Mouse (Mus musculus) intestine, postnatal 0 days (tissue): Measurements from ENCODE around the gene Castor2. TPM values are rescaled to one million over a fixed set of nuclear protein-coding genes. Genes with fewer than 3 reads are reported as not detected.

Source experiments
- ATAC-seq: fragments of 200-750 bp; cut with Nextera tagmentation; 2 replicates; pipeline ENCODE4 v1.8.0; 2017; ENCODE audit warnings: mild to moderate bottlenecking, moderate TSS enrichment, moderate library complexity
- H3K27ac ChIP-seq: fragments of 300-500 bp; sonication (generic); 2 replicates; pipeline ENCODE4 v1.5.1; 2014; ENCODE audit warnings: mild to moderate bottlenecking, low read depth, low read length, moderate library complexity
- H3K27me3 ChIP-seq: fragments of 300-500 bp; sonication (generic); replicated peaks from 2 replicates; pipeline ENCODE4 v1.6.1; 2014; ENCODE audit warnings: low read length, mixed read lengths; ENCODE audit not compliant: control insufficient read depth, insufficient read depth
- H3K36me3 ChIP-seq: fragments of 300-500 bp; sonication (generic); 2 replicates; pipeline ENCODE4 v1.6.1; 2014; ENCODE audit warnings: mild to moderate bottlenecking, moderate library complexity; ENCODE audit not compliant: control insufficient read depth, insufficient read depth
- H3K4me1 ChIP-seq: fragments of 300-500 bp; sonication (generic); replicated peaks from 2 replicates; pipeline ENCODE4 v1.6.1; 2014; ENCODE audit warnings: antibody characterized with exemption, low read length, mixed read lengths; ENCODE audit not compliant: control insufficient read depth, insufficient read depth
- H3K4me2 ChIP-seq: fragments of 300-500 bp; sonication (generic); replicated peaks from 2 replicates; pipeline ENCODE4 v1.6.1; 2014; ENCODE audit warnings: low read depth, mild to moderate bottlenecking, moderate library complexity
- H3K4me3 ChIP-seq: fragments of 300-500 bp; sonication (generic); 2 replicates; pipeline ENCODE4 v1.5.1; 2014; ENCODE audit warnings: low read depth, low read length
- H3K9ac ChIP-seq: fragments of 300-500 bp; sonication (generic); 2 replicates; pipeline ENCODE4 v1.6.1; 2014; ENCODE audit warnings: mild to moderate bottlenecking, low read depth, low read length
- H3K9me3 ChIP-seq: fragments of 300-500 bp; sonication (generic); 2 replicates; pipeline ENCODE4 v1.6.1; 2016; ENCODE audit warnings: mixed run types; ENCODE audit not compliant: control insufficient read depth
- CTCF ChIP-seq: sonication (generic); IDR thresholded peaks from 2 replicates; pipeline ENCODE4 v1.5.1; 2016; ENCODE audit warnings: low read depth, mild to moderate bottlenecking, control low read depth, antibody characterized with exemption, moderate library complexity
- WGBS: fragments of 180-500 bp; shearing (Covaris S2); extraction: QIAGEN DNeasy Blood & Tissue Kit; methylation state at CpG from one replicate; pipeline ENCODE4 v1.1.7; 2014; 5-methylcytosine and 5-hydroxymethylcytosine counted together
- polyA plus RNA-seq: library from polyadenylated mRNA; unstranded; fragments of >200 nt; fragmentation: Nextera tagmentation; extraction: Ambion mirVana; gene quantifications from 2 replicates; pipeline ENCODE4 v1.2.1, GENCODE M21; 2015

Gene Castor2
- polyA plus RNA-seq, 1 experiment from 2014 or later = 24.1 TPM

- Histone ChIP-seq H3K27ac (peak overlapping the region; percentile 77), H3K9me3 (no peaks in the 10 kb centered on the region), H3K27me3 (no peaks in the 10 kb centered on the region), H3K4me1 (no peaks in the 10 kb centered on the region), H3K4me3 (peak overlapping the region; percentile 95), H3K9ac (peak overlapping the region; percentile 76), H3K36me3 (peaks cover 12% of the 10 kb centered on the region), H3K4me2 (peak overlapping the region; percentile 78)
- ATAC-seq = peak; percentile 18; the same call in 1 of the 2 replicates
- no peak for TF ChIP-seq CTCF
- WGBS = 13% methylated on average over 10 of the region's 10 CpGs
Observed at GRCm38 (mm10) chr5:134175696-134176095, 76.2 kb downstream of the Castor2 start.

- H3K4me3 ChIP-seq = peak within 1 kb of the TSS; percentile 95
- peak within 1 kb of the TSS; percentile 77 for H3K27ac ChIP-seq
- TF ChIP-seq CTCF = no peak
- H3K36me3 ChIP-seq = peaks cover 6% of the 10 kb centered on the region
- peak within 1 kb of the TSS; percentile 76 for H3K9ac ChIP-seq
- peak; percentile 87 for ATAC-seq
- H3K27me3 ChIP-seq = no peaks in the 10 kb centered on the region
- peak within 1 kb of the TSS; percentile 78 for H3K4me2 ChIP-seq
- H3K9me3 ChIP-seq = no peaks in the 10 kb centered on the region
- WGBS = under 1% methylated on average over 72 of the region's 72 CpGs
- H3K4me1 ChIP-seq = no peaks in the 10 kb centered on the region
Observed at GRCm38 (mm10) chr5:134176169-134176881, 76.8 kb downstream of the Castor2 start, which contains the start of gene Rcc1l. Gene Rcc1l (minus strand): TSS chr5:134176774.

- Histone ChIP-seq H3K9me3 (no peaks in the 10 kb centered on the region), H3K27ac (no peak overlapping the region), H3K4me3 (no peak overlapping the region), H3K36me3 (no peaks in the 10 kb centered on the region), H3K4me2 (no peak overlapping the region), H3K4me1 (0 out of 2 replicates have a peak, but pooled peaks cover 9% of the 10 kb centered on the region), H3K27me3 (no peaks in the 10 kb centered on the region), H3K9ac (no peak overlapping the region)
- WGBS = 61% methylated on average over 7 of the region's 7 CpGs
- ATAC-seq = no peak
- no peak for TF ChIP-seq CTCF
Observed at GRCm38 (mm10) chr5:134178536-134178935, 79.0 kb downstream of the Castor2 start.

GRCm38 (mm10) chr5:134179871-134180270 lies 80.4 kb downstream of the Castor2 start:
- Histone ChIP-seq H3K27ac (no peak overlapping the region), H3K9me3 (no peaks in the 10 kb centered on the region), H3K36me3 (no peaks in the 10 kb centered on the region), H3K27me3 (no peaks in the 10 kb centered on the region), H3K4me1 (0 out of 2 replicates have a peak, but pooled peaks cover 10% of the 10 kb centered on the region), H3K9ac (no peak overlapping the region), H3K4me2 (no peak overlapping the region), H3K4me3 (no peak overlapping the region)
- ATAC-seq = no peak
- peak; percentile 88 for TF ChIP-seq CTCF
- 22% methylated on average over 7 of the region's 7 CpGs for WGBS

- H3K9ac ChIP-seq = no peak overlapping the region
- 0 out of 2 replicates have a peak, but pooled peaks cover 10% of the 10 kb centered on the region for H3K4me1 ChIP-seq
- no peak overlapping the region for H3K4me2 ChIP-seq
- WGBS = 50% methylated on average over 3 of the region's 3 CpGs
- H3K9me3 ChIP-seq = no peaks in the 10 kb centered on the region
- H3K27me3 ChIP-seq = no peaks in the 10 kb centered on the region
- no peak for ATAC-seq
- H3K36me3 ChIP-seq = no peaks in the 10 kb centered on the region
- TF ChIP-seq CTCF = no peak
- no peak overlapping the region for H3K27ac ChIP-seq
- H3K4me3 ChIP-seq = no peak overlapping the region
Observed at GRCm38 (mm10) chr5:134182172-134182571, 82.7 kb downstream of the Castor2 start.

- no peak overlapping the region for H3K4me3 ChIP-seq
- H3K9me3 ChIP-seq = no peaks in the 10 kb centered on the region
- H3K27ac ChIP-seq = no peak overlapping the region
- H3K27me3 ChIP-seq = no peaks in the 10 kb centered on the region
- H3K36me3 ChIP-seq = no peaks in the 10 kb centered on the region
- 0 out of 2 replicates have a peak, but pooled peaks cover 10% of the 10 kb centered on the region for H3K4me1 ChIP-seq
- H3K9ac ChIP-seq = no peak overlapping the region
- H3K4me2 ChIP-seq = peak overlapping the region; percentile 75
- no peak for TF ChIP-seq CTCF
- 30% methylated on average over 4 of the region's 4 CpGs for WGBS
- no peak for ATAC-seq
Observed at GRCm38 (mm10) chr5:134182735-134183134, 83.2 kb downstream of the Castor2 start.
